Mouse (Mus musculus) Muller cell, postnatal 12 days (primary cell): Measurements from ENCODE around the gene Pdia5.

Experiments
- DNase-seq: peaks from one replicate; pipeline ENCODE4 v3.0.0-alpha.2; 2015; ENCODE audit errors: inconsistent ontology term

The Pdia5 gene

GRCm38 (mm10) chr16:35484526-35485233 lies 6.0 kb downstream of the Pdia5 start:
- no peak for DNase-seq

GRCm38 (mm10) chr16:35484105-35484504 lies 6.6 kb downstream of the Pdia5 start:
- DNase-seq, result no peak

GRCm38 (mm10) chr16:35479301-35479700 lies 11.4 kb downstream of the Pdia5 start:
- no peak for DNase-seq

GRCm38 (mm10) chr16:35477273-35477672 lies 13.4 kb downstream of the Pdia5 start:
- no peak for DNase-seq

- DNase-seq, result no peak
Observed at GRCm38 (mm10) chr16:35472569-35473275, 18.0 kb downstream of the Pdia5 start.

- DNase-seq, result no peak
Observed at GRCm38 (mm10) chr16:35471841-35472568, 18.7 kb downstream of the Pdia5 start.

GRCm38 (mm10) chr16:35470983-35471382 lies 19.7 kb downstream of the Pdia5 start:
- no peak for DNase-seq

GRCm38 (mm10) chr16:35470096-35470495 lies 20.6 kb downstream of the Pdia5 start:
- no peak for DNase-seq

GRCm38 (mm10) chr16:35469016-35469415 lies 21.7 kb downstream of the Pdia5 start:
- DNase-seq, result no peak

GRCm38 (mm10) chr16:35467044-35467443 lies 23.6 kb downstream of the Pdia5 start:
- no peak for DNase-seq

GRCm38 (mm10) chr16:35465808-35466351 lies 24.8 kb downstream of the Pdia5 start:
- DNase-seq, result no peak

GRCm38 (mm10) chr16:35464686-35465308 lies 25.9 kb downstream of the Pdia5 start:
- no peak for DNase-seq

GRCm38 (mm10) chr16:35463708-35464107 lies 27.0 kb downstream of the Pdia5 start:
- DNase-seq, result no peak

- no peak for DNase-seq
Observed at GRCm38 (mm10) chr16:35462955-35463354, 27.7 kb downstream of the Pdia5 start.

- peak; percentile 15 for DNase-seq
Observed at GRCm38 (mm10) chr16:35459584-35459983, 31.1 kb downstream of the Pdia5 start.

GRCm38 (mm10) chr16:35458297-35458696 lies 32.4 kb downstream of the Pdia5 start:
- no peak for DNase-seq

- DNase-seq, result no peak
Observed at GRCm38 (mm10) chr16:35457488-35457887, 33.2 kb downstream of the Pdia5 start.

- DNase-seq, result no peak
Observed at GRCm38 (mm10) chr16:35457011-35457419, 33.7 kb downstream of the Pdia5 start.

- no peak for DNase-seq
Observed at GRCm38 (mm10) chr16:35456305-35456704, 34.4 kb downstream of the Pdia5 start.

GRCm38 (mm10) chr16:35455822-35456221 lies 34.9 kb downstream of the Pdia5 start:
- DNase-seq, result no peak

- DNase-seq, result no peak
Observed at GRCm38 (mm10) chr16:35450018-35450630, 40.5 kb downstream of the Pdia5 start.
